Mouse (Mus musculus) liver, embryonic 16.5 days (tissue): ENCODE results near the gene Ethe1. TPM values are rescaled to one million over a fixed set of nuclear protein-coding genes. Genes with fewer than 3 reads are reported as not detected.

ENCODE experiments used
- ATAC-seq: fragments of 200-750 bp; cut with Nextera tagmentation; 2 replicates; pipeline ENCODE4 v1.8.0; 2017; ENCODE audit warnings: low read depth, mild to moderate bottlenecking, moderate number of reproducible peaks, moderate library complexity
- H3K27ac ChIP-seq: fragments of 300-500 bp; sonication (generic); 2 replicates; pipeline ENCODE4 v1.5.1; 2014; ENCODE audit warnings: mild to moderate bottlenecking, low read length
- H3K27me3 ChIP-seq: fragments of 300-500 bp; sonication (generic); 2 replicates; pipeline ENCODE4 v1.6.1; 2014; ENCODE audit warnings: low read depth, low read length, mixed read lengths; ENCODE audit not compliant: control insufficient read depth, insufficient read depth
- H3K36me3 ChIP-seq: fragments of 300-500 bp; sonication (generic); 2 replicates; pipeline ENCODE4 v1.6.1; 2014; ENCODE audit warnings: mild to moderate bottlenecking; ENCODE audit not compliant: control insufficient read depth, insufficient read depth
- H3K4me1 ChIP-seq: fragments of 300-500 bp; sonication (generic); 2 replicates; pipeline ENCODE4 v1.6.1; 2014; ENCODE audit warnings: low read depth, low read length, mixed read lengths; ENCODE audit not compliant: control insufficient read depth
- H3K4me2 ChIP-seq: fragments of 300-500 bp; sonication (generic); 2 replicates; pipeline ENCODE4 v1.6.1; 2014; ENCODE audit warnings: low read depth, low read length, mixed read lengths
- H3K4me3 ChIP-seq: fragments of 300-500 bp; sonication (generic); 2 replicates; pipeline ENCODE4 v1.5.1; 2014; ENCODE audit warnings: low read depth, mild to moderate bottlenecking, low read length
- H3K9ac ChIP-seq: fragments of 300-500 bp; sonication (generic); 2 replicates; pipeline ENCODE4 v1.6.1; 2014; ENCODE audit warnings: low read depth, low read length
- H3K9me3 ChIP-seq: fragments of 300-500 bp; sonication (generic); replicated peaks from 2 replicates; pipeline ENCODE4 v1.6.1; 2016; ENCODE audit warnings: low read length; ENCODE audit not compliant: control insufficient read depth
- WGBS: fragments of 180-500 bp; shearing (Covaris S2); extraction: QIAGEN DNeasy Blood & Tissue Kit; methylation state at CpG from one replicate; pipeline ENCODE4 v1.1.7; 2014; ENCODE audit not compliant: insufficient replicate concordance; 5-methylcytosine and 5-hydroxymethylcytosine counted together
- polyA plus RNA-seq: library from polyadenylated mRNA; unstranded; fragments of >200 nt; fragmentation: Nextera tagmentation; extraction: Ambion mirVana; gene quantifications from 2 replicates; pipeline ENCODE4 v1.2.1, GENCODE M21; 2015

The Ethe1 gene
- polyA plus RNA-seq, 1 experiment from 2014 or later, result 26.4 TPM

DNA sequence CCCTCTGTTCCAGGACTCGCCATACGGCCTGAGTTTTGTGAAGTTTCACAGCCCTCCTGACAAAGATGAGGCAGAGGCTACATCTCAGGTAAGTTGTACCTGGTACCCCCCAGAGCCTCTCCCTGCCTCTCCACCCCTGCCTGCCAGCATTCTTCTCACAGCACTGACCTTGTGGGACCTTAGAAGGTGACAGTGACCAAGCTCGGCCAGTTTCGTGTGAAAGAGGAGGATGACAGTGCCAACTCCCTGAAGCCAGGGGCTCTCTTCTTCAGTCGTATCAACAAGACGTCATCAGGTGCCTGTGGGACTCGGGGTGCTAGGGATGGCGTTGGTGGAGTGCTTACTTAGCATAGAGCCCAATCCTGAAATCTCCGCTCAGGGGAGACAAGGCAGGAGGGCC is 21.1 kb upstream of the Ethe1 start:
- H3K36me3 ChIP-seq, result peaks cover 25% of the 10 kb centered on the region
- 79% methylated on average over 9 of the region's 9 CpGs for WGBS
- no peak overlapping the region for H3K9ac ChIP-seq
- no peak overlapping the region for H3K27ac ChIP-seq
- no peak for ATAC-seq
- H3K4me1 ChIP-seq, result no peaks in the 10 kb centered on the region
- H3K4me2 ChIP-seq, result no peak overlapping the region
- no peaks in the 10 kb centered on the region for H3K9me3 ChIP-seq
- no peak overlapping the region for H3K4me3 ChIP-seq
- no peaks in the 10 kb centered on the region for H3K27me3 ChIP-seq

DNA sequence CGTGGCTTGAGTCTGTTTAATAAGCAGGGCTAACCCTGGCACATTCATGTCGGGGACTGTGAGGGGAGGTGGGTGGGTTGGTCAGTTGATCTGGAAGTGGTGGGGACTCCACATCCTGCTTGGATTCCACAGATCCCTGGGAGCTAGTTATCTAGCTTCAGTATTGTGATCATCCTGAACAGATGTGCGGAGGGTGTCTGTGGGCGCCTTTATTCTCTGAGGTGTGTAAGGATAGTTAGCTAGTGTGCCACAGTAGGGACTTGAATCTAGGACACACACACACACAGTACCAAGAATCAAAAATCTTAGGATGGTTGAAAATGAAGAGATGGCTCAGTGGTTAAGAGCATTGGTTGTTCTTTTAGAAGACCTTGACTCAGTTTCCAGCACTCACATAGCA is 18.8 kb upstream of the Ethe1 start:
- 79% methylated on average over 4 of the region's 4 CpGs for WGBS
- peaks cover 22% of the 10 kb centered on the region for H3K36me3 ChIP-seq

DNA sequence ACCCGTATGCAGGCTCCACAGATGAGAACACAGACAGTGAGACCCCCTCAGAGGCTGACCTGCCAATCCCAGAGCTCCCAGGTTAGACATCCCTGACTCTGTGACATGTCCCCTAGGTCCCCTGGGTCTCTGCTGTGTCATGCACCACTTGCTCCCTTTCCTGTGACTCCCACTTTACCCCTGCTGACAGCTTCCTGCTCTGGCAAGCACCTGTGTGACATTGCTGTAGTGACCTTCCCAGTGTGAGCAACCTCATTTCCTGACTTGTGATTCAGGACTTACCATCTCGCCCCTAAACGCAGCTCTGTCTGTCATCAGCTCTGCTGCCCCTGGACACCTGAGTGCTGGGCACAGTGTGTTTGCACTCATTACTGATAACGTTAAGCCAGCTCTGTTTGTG is 16.3 kb upstream of the Ethe1 start:
- H3K4me3 ChIP-seq, result no peak overlapping the region
- peaks cover 19% of the 10 kb centered on the region for H3K36me3 ChIP-seq
- WGBS, result 61% methylated on average over 4 of the region's 4 CpGs
- no peak for ATAC-seq
- H3K27ac ChIP-seq, result no peak overlapping the region
- no peak overlapping the region for H3K9ac ChIP-seq
- no peaks in the 10 kb centered on the region for H3K27me3 ChIP-seq
- H3K9me3 ChIP-seq, result no peaks in the 10 kb centered on the region
- H3K4me1 ChIP-seq, result peaks cover 3% of the 10 kb centered on the region; the same call in 1 of the 2 replicates
- H3K4me2 ChIP-seq, result no peak overlapping the region

More for the DNA sequence above, 18.8 kb upstream of the Ethe1 start:
- Histone ChIP-seq H3K27ac (no peak overlapping the region), H3K9ac (no peak overlapping the region), H3K9me3 (no peaks in the 10 kb centered on the region), H3K4me3 (no peak overlapping the region), H3K27me3 (no peaks in the 10 kb centered on the region), H3K4me2 (no peak overlapping the region), H3K4me1 (peaks cover under 1% of the 10 kb centered on the region; the same call in 1 of the 2 replicates)
- ATAC-seq, result no peak

DNA sequence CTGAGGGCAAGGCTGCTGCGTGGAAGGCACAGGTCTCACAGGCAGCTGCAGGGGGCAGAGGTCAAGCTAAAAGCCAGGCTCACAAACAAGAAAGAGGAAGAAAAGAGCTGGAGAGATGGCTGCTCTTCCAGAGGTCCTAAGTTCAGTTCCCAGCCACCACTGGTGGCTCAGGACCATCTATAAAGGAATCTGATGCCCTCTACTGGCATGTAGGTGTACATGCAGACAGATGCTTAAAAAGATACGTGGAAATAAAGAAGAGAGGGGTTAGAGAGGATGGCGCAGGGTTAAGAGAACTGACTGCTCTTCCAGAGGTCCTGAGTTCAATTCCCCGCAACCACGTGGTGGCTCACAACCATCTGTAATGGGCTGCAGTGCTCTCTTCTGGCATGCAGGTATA is 14.9 kb upstream of the Ethe1 start:
- H3K36me3 ChIP-seq, result peaks cover 6% of the 10 kb centered on the region
- H3K4me1 ChIP-seq, result peaks cover 3% of the 10 kb centered on the region; the same call in 1 of the 2 replicates
- H3K4me3 ChIP-seq, result no peak overlapping the region
- H3K27me3 ChIP-seq, result no peaks in the 10 kb centered on the region
- H3K27ac ChIP-seq, result no peak overlapping the region
- H3K4me2 ChIP-seq, result no peak overlapping the region
- H3K9ac ChIP-seq, result no peak overlapping the region
- ATAC-seq, result no peak
- H3K9me3 ChIP-seq, result no peaks in the 10 kb centered on the region
- 54% methylated on average over 5 of the region's 5 CpGs for WGBS

DNA sequence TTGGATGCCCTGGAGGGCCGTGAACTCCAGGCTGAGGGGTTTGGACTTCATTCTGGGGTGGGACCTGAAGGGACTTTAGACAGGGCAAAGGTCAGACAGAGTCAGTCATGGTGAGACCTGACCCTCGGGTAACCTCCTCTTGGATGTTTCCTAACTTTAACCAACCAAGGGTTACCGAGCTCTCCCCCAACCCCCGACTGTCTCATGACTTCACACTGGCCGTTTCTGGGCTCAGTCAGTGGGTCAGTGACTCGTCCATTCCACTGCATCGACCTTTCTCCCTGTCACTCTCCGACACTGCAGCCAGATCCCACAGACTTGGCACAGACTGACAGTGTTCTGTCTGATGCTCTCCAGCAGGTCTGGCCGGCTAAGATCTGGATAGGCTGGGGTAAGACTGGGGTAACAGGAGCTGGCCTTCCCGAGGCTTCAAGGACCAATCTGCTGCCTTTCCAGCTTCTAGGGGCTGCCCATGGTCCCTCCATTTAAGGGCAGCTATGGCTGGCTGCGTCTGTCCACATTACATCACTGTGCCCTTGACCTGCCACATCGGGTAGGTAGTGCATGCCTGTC is 13.0 kb upstream of the Ethe1 start:
- H3K9me3 ChIP-seq, result no peaks in the 10 kb centered on the region
- peak; percentile 83 for ATAC-seq
- H3K9ac ChIP-seq, result no peak overlapping the region
- no peaks in the 10 kb centered on the region for H3K36me3 ChIP-seq
- 52% methylated on average over 12 of the region's 12 CpGs for WGBS
- H3K4me1 ChIP-seq, result peaks cover 3% of the 10 kb centered on the region; the same call in 1 of the 2 replicates
- no peak overlapping the region for H3K4me3 ChIP-seq
- H3K4me2 ChIP-seq, result no peak overlapping the region
- peak overlapping the region; percentile 7; the same call in 1 of the 2 replicates for H3K27ac ChIP-seq
- no peaks in the 10 kb centered on the region for H3K27me3 ChIP-seq

DNA sequence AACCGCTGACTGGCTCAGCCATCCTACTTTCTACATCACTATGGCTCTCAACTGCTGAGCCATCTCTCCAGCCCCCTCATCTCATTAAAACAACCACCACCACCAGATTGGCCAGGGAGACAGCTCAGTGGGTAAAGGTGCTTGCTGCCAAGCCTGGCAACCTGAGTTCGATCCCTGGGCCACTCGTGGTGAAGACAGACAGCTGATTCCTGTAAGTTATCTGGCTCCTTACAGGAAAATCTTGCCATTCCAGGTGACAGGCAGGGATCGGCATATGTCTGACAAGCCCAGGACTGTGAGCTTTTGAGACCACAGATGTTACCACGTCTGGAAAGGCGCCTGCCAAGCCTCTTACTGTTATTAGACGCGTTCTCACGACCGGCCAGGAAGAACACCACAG is 9.5 kb upstream of the Ethe1 start:
- WGBS, result 81% methylated on average over 10 of the region's 10 CpGs
- no peak overlapping the region for H3K4me3 ChIP-seq
- H3K27ac ChIP-seq, result no peak overlapping the region

DNA sequence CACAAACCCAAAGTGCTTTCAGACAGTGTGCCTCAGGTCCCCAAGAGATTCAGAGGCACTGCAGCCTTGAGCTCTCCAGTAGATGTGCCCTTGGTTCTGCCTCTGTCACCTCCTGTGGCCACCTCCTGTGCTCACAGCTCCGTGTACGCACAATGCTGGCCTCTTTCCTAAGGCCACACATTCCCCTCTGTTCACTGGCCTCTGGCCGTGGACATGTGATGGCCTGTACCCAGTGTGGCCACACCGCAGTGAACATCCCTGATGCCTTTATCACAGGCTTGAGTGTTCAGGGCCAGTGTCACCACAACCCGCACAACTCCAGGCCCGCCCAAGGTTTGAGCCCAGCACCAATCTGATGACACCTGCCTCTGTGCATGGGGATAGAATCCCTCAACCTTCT is 2.5 kb upstream of the Ethe1 start:
- ATAC-seq, result no peak
- H3K36me3 ChIP-seq, result no peaks in the 10 kb centered on the region
- no peak overlapping the region for H3K27ac ChIP-seq
- no peak overlapping the region for H3K4me3 ChIP-seq
- H3K4me2 ChIP-seq, result no peak overlapping the region
- peaks cover 20% of the 10 kb centered on the region for H3K27me3 ChIP-seq
- peaks cover 7% of the 10 kb centered on the region for H3K4me1 ChIP-seq
- WGBS, result 79% methylated on average over 6 of the region's 6 CpGs
- H3K9ac ChIP-seq, result no peak overlapping the region
- H3K9me3 ChIP-seq, result no peaks in the 10 kb centered on the region; the same call in 1 of the 2 replicates

More for the DNA sequence above, 9.5 kb upstream of the Ethe1 start:
- H3K9ac ChIP-seq, result no peak overlapping the region
- H3K27me3 ChIP-seq, result no peaks in the 10 kb centered on the region
- H3K36me3 ChIP-seq, result no peaks in the 10 kb centered on the region
- H3K4me1 ChIP-seq, result peaks cover 3% of the 10 kb centered on the region; the same call in 1 of the 2 replicates
- ATAC-seq, result no peak
- H3K4me2 ChIP-seq, result no peak overlapping the region
- H3K9me3 ChIP-seq, result no peaks in the 10 kb centered on the region

DNA sequence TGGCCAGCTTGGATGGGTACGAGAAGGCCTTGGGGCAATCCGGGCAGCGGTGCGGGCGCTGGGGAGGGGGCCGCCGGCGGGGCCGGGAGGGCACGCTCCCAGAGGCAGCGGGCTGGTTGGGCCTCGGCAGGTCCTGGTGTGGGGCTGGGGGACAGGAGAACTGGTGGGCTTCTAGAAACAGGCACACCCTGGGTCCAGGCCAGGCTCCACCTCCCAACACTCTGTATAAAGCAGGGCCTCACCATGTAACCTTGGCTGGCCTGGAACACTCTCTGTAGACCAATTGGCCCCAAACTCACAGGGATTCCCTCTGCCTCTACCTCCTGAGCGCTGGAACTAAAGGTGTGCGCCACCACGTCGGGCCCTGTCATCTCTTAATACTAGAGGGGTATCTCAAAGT is 1.3 kb upstream of the Ethe1 start:
- Histone ChIP-seq H3K27me3 (peaks cover 20% of the 10 kb centered on the region), H3K9me3 (no peaks in the 10 kb centered on the region; the same call in 1 of the 2 replicates), H3K4me3 (no peak overlapping the region), H3K4me1 (peaks cover 7% of the 10 kb centered on the region), H3K27ac (no peak overlapping the region), H3K9ac (no peak overlapping the region), H3K4me2 (no peak overlapping the region), H3K36me3 (no peaks in the 10 kb centered on the region)
- ATAC-seq, result no peak
- 56% methylated on average over 11 of the region's 16 CpGs for WGBS

DNA sequence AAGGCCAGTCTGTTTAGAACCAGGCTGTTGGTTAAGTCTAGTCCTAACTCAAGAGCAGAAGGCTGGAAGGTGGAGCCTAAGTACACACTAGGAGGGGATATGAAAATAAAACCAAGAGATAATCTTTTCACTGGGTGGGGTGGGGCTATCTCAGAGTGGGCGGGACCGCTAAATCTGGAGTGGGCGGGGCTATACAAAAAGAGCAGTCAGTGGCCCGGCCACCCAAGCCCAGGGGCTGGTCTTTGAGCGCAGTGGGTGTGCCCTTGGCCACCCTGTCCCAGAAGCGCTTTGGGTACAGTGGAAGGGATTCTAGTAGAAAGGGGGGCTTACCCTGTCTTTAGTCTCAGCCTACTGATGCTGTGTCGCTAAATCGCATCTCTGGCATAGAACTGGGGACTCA is 515 bp upstream of the Ethe1 start:
- WGBS, result 11% methylated on average over 8 of the region's 8 CpGs
- Histone ChIP-seq H3K4me1 (peaks cover 13% of the 10 kb centered on the region), H3K27me3 (peaks cover 20% of the 10 kb centered on the region), H3K9me3 (no peaks in the 10 kb centered on the region; the same call in 1 of the 2 replicates), H3K9ac (no peak overlapping the region), H3K4me2 (peak overlapping the region; percentile 60), H3K27ac (no peak overlapping the region), H3K36me3 (no peaks in the 10 kb centered on the region), H3K4me3 (peak overlapping the region; percentile 47; the same call in 1 of the 2 replicates)
- peak; percentile 60 for ATAC-seq
